Mouse (Mus musculus) embryonic facial prominence, embryonic 14.5 days (tissue): Measurements from ENCODE around the gene N4bp2l2. TPM values are rescaled to one million over a fixed set of nuclear protein-coding genes. Genes with fewer than 3 reads are reported as not detected.

ENCODE experiments used
- ATAC-seq: fragments of 200-750 bp; cut with Nextera tagmentation; 2 replicates; pipeline ENCODE4 v1.8.0; 2017; ENCODE audit warnings: low read depth, moderate number of reproducible peaks, moderate TSS enrichment
- DNase-seq: peaks from one replicate; pipeline ENCODE4 v3.0.0-alpha.2; 2015; ENCODE audit warnings: low spot score
- H3K27ac ChIP-seq: fragments of 300-500 bp; sonication (generic); replicated peaks from 2 replicates; pipeline ENCODE4 v1.5.1; 2014; ENCODE audit warnings: low read depth, mild to moderate bottlenecking, low read length, moderate library complexity
- H3K27me3 ChIP-seq: fragments of 300-500 bp; sonication (generic); replicated peaks from 2 replicates; pipeline ENCODE4 v1.6.1; 2014; ENCODE audit warnings: low read length; ENCODE audit not compliant: control insufficient read depth, insufficient read depth
- H3K36me3 ChIP-seq: fragments of 300-500 bp; sonication (generic); 2 replicates; pipeline ENCODE4 v1.6.1; 2014; ENCODE audit warnings: low read length, mixed read lengths; ENCODE audit not compliant: control insufficient read depth, insufficient read depth
- H3K4me1 ChIP-seq: fragments of 300-500 bp; sonication (generic); 2 replicates; pipeline ENCODE4 v1.6.1; 2014; ENCODE audit warnings: antibody characterized with exemption, low read length; ENCODE audit not compliant: control insufficient read depth, insufficient read depth
- H3K4me2 ChIP-seq: fragments of 300-500 bp; sonication (generic); 2 replicates; pipeline ENCODE4 v1.6.1; 2014; ENCODE audit warnings: low read depth, mild to moderate bottlenecking, low read length, moderate library complexity, mixed read lengths
- H3K4me3 ChIP-seq: fragments of 300-500 bp; sonication (generic); 2 replicates; pipeline ENCODE4 v1.5.1; 2014; ENCODE audit warnings: low read depth, mild to moderate bottlenecking, low read length
- H3K9ac ChIP-seq: fragments of 300-500 bp; sonication (generic); 2 replicates; pipeline ENCODE4 v1.6.1; 2014; ENCODE audit warnings: low read depth, mild to moderate bottlenecking, low read length, moderate library complexity, mixed read lengths
- H3K9me3 ChIP-seq: fragments of 300-500 bp; sonication (generic); 2 replicates; pipeline ENCODE4 v1.6.1; 2016; ENCODE audit warnings: low read length; ENCODE audit not compliant: control insufficient read depth
- WGBS: fragments of 180-500 bp; shearing (Covaris S2); extraction: QIAGEN DNeasy Blood & Tissue Kit; methylation state at CpG from one replicate; pipeline ENCODE4 v1.1.7; 2014; 5-methylcytosine and 5-hydroxymethylcytosine counted together
- polyA plus RNA-seq: library from polyadenylated mRNA; unstranded; fragments of >200 nt; fragmentation: Nextera tagmentation; extraction: Ambion mirVana; gene quantifications from 2 replicates; pipeline ENCODE4 v1.2.1, GENCODE M21; 2014

Gene N4bp2l2
- polyA plus RNA-seq, 1 experiment from 2014 or later: 41.6 TPM

GRCm38 (mm10) chr5:150625528-150625927, 40.5 kb downstream of the N4bp2l2 start:
- H3K4me2 ChIP-seq: no peak overlapping the region
- no peaks in the 10 kb centered on the region for H3K9me3 ChIP-seq
- 92% methylated on average over 7 of the region's 7 CpGs for WGBS
- ATAC-seq: no peak
- no peak overlapping the region for H3K4me3 ChIP-seq
- H3K27me3 ChIP-seq: no peaks in the 10 kb centered on the region
- H3K27ac ChIP-seq: no peak overlapping the region
- H3K36me3 ChIP-seq: no peaks in the 10 kb centered on the region
- DNase-seq: no peak
- H3K4me1 ChIP-seq: no peaks in the 10 kb centered on the region
- no peak overlapping the region for H3K9ac ChIP-seq

GRCm38 (mm10) chr5:150622792-150623191, 43.2 kb downstream of the N4bp2l2 start:
- no peak overlapping the region for H3K9ac ChIP-seq
- no peaks in the 10 kb centered on the region for H3K27me3 ChIP-seq
- 23% methylated on average over 1 of the region's 1 CpGs for WGBS
- no peaks in the 10 kb centered on the region for H3K36me3 ChIP-seq
- no peak overlapping the region for H3K4me3 ChIP-seq
- DNase-seq (peak; percentile 67), ATAC-seq (peak; percentile 47; the same call in 1 of the 2 replicates)
- no peaks in the 10 kb centered on the region for H3K4me1 ChIP-seq
- H3K9me3 ChIP-seq: no peaks in the 10 kb centered on the region
- no peak overlapping the region for H3K27ac ChIP-seq
- H3K4me2 ChIP-seq: no peak overlapping the region

GRCm38 (mm10) chr5:150621592-150621991, 44.4 kb downstream of the N4bp2l2 start:
- WGBS: 89% methylated on average over 3 of the region's 3 CpGs
- Histone ChIP-seq H3K27ac (no peak overlapping the region), H3K9ac (no peak overlapping the region), H3K27me3 (no peaks in the 10 kb centered on the region), H3K4me2 (no peak overlapping the region), H3K36me3 (no peaks in the 10 kb centered on the region), H3K9me3 (no peaks in the 10 kb centered on the region), H3K4me3 (no peak overlapping the region), H3K4me1 (no peaks in the 10 kb centered on the region)
- no peak for ATAC-seq
- DNase-seq: no peak

- Histone ChIP-seq H3K4me3 (no peak overlapping the region), H3K4me1 (no peaks in the 10 kb centered on the region), H3K27ac (no peak overlapping the region), H3K27me3 (no peaks in the 10 kb centered on the region), H3K36me3 (no peaks in the 10 kb centered on the region), H3K9ac (no peak overlapping the region), H3K9me3 (no peaks in the 10 kb centered on the region), H3K4me2 (no peak overlapping the region)
- 84% methylated on average over 7 of the region's 7 CpGs for whole genome bisulfite sequencing
- ATAC-seq (no peak), DNase-seq (no peak)
Measured at GRCm38 (mm10) chr5:150620588-150621135, 45.3 kb downstream of the N4bp2l2 start.

GRCm38 (mm10) chr5:150618599-150619355, 47.2 kb downstream of the N4bp2l2 start:
- no peak for ATAC-seq

GRCm38 (mm10) chr5:150616731-150617130, 49.3 kb downstream of the N4bp2l2 start:
- Histone ChIP-seq H3K4me2 (no peak overlapping the region), H3K9ac (no peak overlapping the region), H3K36me3 (no peaks in the 10 kb centered on the region), H3K4me1 (no peaks in the 10 kb centered on the region), H3K27ac (no peak overlapping the region), H3K27me3 (no peaks in the 10 kb centered on the region), H3K9me3 (no peaks in the 10 kb centered on the region), H3K4me3 (no peak overlapping the region)
- no peak for ATAC-seq
- 74% methylated on average over 3 of the region's 3 CpGs for WGBS
- no peak for DNase-seq

More at GRCm38 (mm10) chr5:150618599-150619355, 47.2 kb downstream of the N4bp2l2 start:
- Histone ChIP-seq H3K4me1 (no peaks in the 10 kb centered on the region), H3K9me3 (no peaks in the 10 kb centered on the region), H3K36me3 (no peaks in the 10 kb centered on the region), H3K9ac (no peak overlapping the region), H3K27ac (no peak overlapping the region), H3K27me3 (no peaks in the 10 kb centered on the region), H3K4me2 (no peak overlapping the region), H3K4me3 (no peak overlapping the region)
- 86% methylated on average over 10 of the region's 10 CpGs for WGBS
- DNase-seq: no peak

GRCm38 (mm10) chr5:150616216-150616615, 49.8 kb downstream of the N4bp2l2 start:
- no peak overlapping the region for H3K27ac ChIP-seq
- no peak overlapping the region for H3K4me2 ChIP-seq
- no peak overlapping the region for H3K4me3 ChIP-seq
- H3K27me3 ChIP-seq: no peaks in the 10 kb centered on the region
- H3K9me3 ChIP-seq: no peaks in the 10 kb centered on the region
- ATAC-seq: no peak
- no peaks in the 10 kb centered on the region for H3K4me1 ChIP-seq
- no peak for DNase-seq
- no peaks in the 10 kb centered on the region for H3K36me3 ChIP-seq
- no peak overlapping the region for H3K9ac ChIP-seq
- WGBS: 94% methylated on average over 2 of the region's 2 CpGs

- Histone ChIP-seq H3K27ac (no peak overlapping the region), H3K9ac (no peak overlapping the region), H3K4me1 (no peaks in the 10 kb centered on the region), H3K27me3 (no peaks in the 10 kb centered on the region), H3K4me2 (no peak overlapping the region), H3K36me3 (no peaks in the 10 kb centered on the region), H3K9me3 (no peaks in the 10 kb centered on the region), H3K4me3 (no peak overlapping the region)
- DNase-seq: no peak
- 86% methylated on average over 2 of the region's 2 CpGs for WGBS
- ATAC-seq: no peak
Measured at GRCm38 (mm10) chr5:150614054-150614453, 51.9 kb downstream of the N4bp2l2 start.

GRCm38 (mm10) chr5:150611697-150612096, 54.3 kb downstream of the N4bp2l2 start:
- ATAC-seq (no peak), DNase-seq (no peak)
- Histone ChIP-seq H3K36me3 (no peaks in the 10 kb centered on the region), H3K27ac (no peak overlapping the region), H3K4me2 (no peak overlapping the region), H3K9me3 (no peaks in the 10 kb centered on the region), H3K4me1 (no peaks in the 10 kb centered on the region), H3K4me3 (no peak overlapping the region), H3K9ac (no peak overlapping the region), H3K27me3 (no peaks in the 10 kb centered on the region)
- 57% methylated on average over 12 of the region's 12 CpGs for WGBS
